ENCODE assay signal across 9 mouse cellular contexts in genomic region chr1:132851771-132852170, GRCm38 (mm10). TPM values are rescaled to one million over a fixed set of nuclear protein-coding genes. Genes with fewer than 3 reads are reported as not detected.
DNase-seq lines count a peak whose midpoint lies in the region; ATAC-seq and TF ChIP-seq lines count a peak whose summit lies in the region.
"Had no signal": no experiment of that assay in that cellular context is flagged by ENCODE, and none has a peak within 500 bp of the region (broad histone marks: within the 10 kb centered on the region; RNA-seq: fewer than 3 reads in every experiment).

No protein-coding gene starts in this region.

- no peak overlapping the region for H3K9ac ChIP-seq in forebrain, embryonic 15.5 days (replicated peaks)
- H3K9ac ChIP-seq in forebrain, embryonic 12.5 days, result no peak overlapping the region
- no peak overlapping the region for H3K9ac ChIP-seq in heart, embryonic 15.5 days
- H3K9ac ChIP-seq: liver, embryonic 14.5 days had no signal

- no peak for ATAC-seq in forebrain, embryonic 15.5 days (replicated peaks)
- no peak for ATAC-seq in forebrain, embryonic 12.5 days (ENCODE audit: low FRiP score)
- peak; percentile 78 for ATAC-seq in heart, embryonic 15.5 days (replicated peaks; ENCODE audit: insufficient number of reproducible peaks, insufficient read depth, low FRiP score, low read depth)
- ATAC-seq in megakaryocyte progenitor cell, adult 5-6 weeks (replicated peaks; ENCODE audit: poor library complexity), result no peak

- peak; percentile 24 for DNase-seq in ovary, postnatal 36 days (ENCODE audit: low spot score)
- DNase-seq in ovary, postnatal 10 days (ENCODE audit: low spot score), result no peak
- DNase-seq in neural tube, embryonic 10.5 days (ENCODE audit: extremely low spot score, low spot score), result no peak

- TF ChIP-seq CTCF in olfactory bulb, adult 2 months (IDR thresholded peaks at IDR 0.05; ENCODE audit: insufficient read depth, low read depth, low read length), result no peak

- peaks cover 17% of the 10 kb centered on the region for H3K4me1 ChIP-seq in forebrain, embryonic 15.5 days
- peaks cover 14% of the 10 kb centered on the region for H3K4me1 ChIP-seq in forebrain, embryonic 12.5 days
- peaks cover 41% of the 10 kb centered on the region for H3K4me1 ChIP-seq in heart, embryonic 15.5 days (replicated peaks)
- H3K4me1 ChIP-seq in olfactory bulb, adult 2 months (ENCODE audit: control insufficient read depth, insufficient read depth, low read length), result peaks cover 20% of the 10 kb centered on the region

- no peaks in the 10 kb centered on the region for H3K9me3 ChIP-seq in forebrain, embryonic 15.5 days
- H3K9me3 ChIP-seq in forebrain, embryonic 12.5 days, result peaks cover 11% of the 10 kb centered on the region; the same call in 1 of the 2 replicates
- H3K9me3 ChIP-seq in heart, embryonic 15.5 days (replicated peaks), result no peaks in the 10 kb centered on the region; the same call in 1 of the 2 replicates

- no peak overlapping the region for H3K4me3 ChIP-seq in forebrain, embryonic 15.5 days
- H3K4me3 ChIP-seq in forebrain, embryonic 12.5 days (replicated peaks), result no peak overlapping the region
- H3K4me3 ChIP-seq in heart, embryonic 15.5 days, result no peak overlapping the region
- H3K4me3 ChIP-seq in olfactory bulb, adult 2 months (ENCODE audit: insufficient read depth, low read depth, low read length), result no peak overlapping the region

- WGBS in forebrain, embryonic 15.5 days, result 28% methylated on average over 4 of the region's 4 CpGs
- WGBS in forebrain, embryonic 12.5 days, result 46% methylated on average over 4 of the region's 4 CpGs
- 29% methylated on average over 4 of the region's 4 CpGs for WGBS in heart, embryonic 15.5 days
- 32% methylated on average over 4 of the region's 4 CpGs for WGBS in olfactory bulb, adult 2 months

- no peak overlapping the region for H3K4me2 ChIP-seq in forebrain, embryonic 15.5 days (replicated peaks)
- no peak overlapping the region for H3K4me2 ChIP-seq in forebrain, embryonic 12.5 days
- no peak overlapping the region for H3K4me2 ChIP-seq in heart, embryonic 15.5 days

- H3K27me3 ChIP-seq in forebrain, embryonic 15.5 days, result no peaks in the 10 kb centered on the region
- H3K27me3 ChIP-seq in forebrain, embryonic 12.5 days, result no peaks in the 10 kb centered on the region
- H3K27me3 ChIP-seq in heart, embryonic 15.5 days, result no peaks in the 10 kb centered on the region

- TF ChIP-seq POLR2A in olfactory bulb, adult 2 months (IDR thresholded peaks at IDR 0.05; ENCODE audit: insufficient read depth, low read depth, low read length), result no peak

- no peaks in the 10 kb centered on the region for H3K36me3 ChIP-seq in forebrain, embryonic 15.5 days
- no peaks in the 10 kb centered on the region for H3K36me3 ChIP-seq in forebrain, embryonic 12.5 days (replicated peaks)
- no peaks in the 10 kb centered on the region for H3K36me3 ChIP-seq in heart, embryonic 15.5 days

- 0 out of 2 replicates have a peak overlapping the region, but pooled peaks have one; percentile 48 for H3K27ac ChIP-seq in forebrain, embryonic 15.5 days (replicated peaks)
- no peak overlapping the region for H3K27ac ChIP-seq in forebrain, embryonic 12.5 days
- peak overlapping the region; percentile 89 for H3K27ac ChIP-seq in heart, embryonic 15.5 days
- H3K27ac ChIP-seq in olfactory bulb, adult 2 months (ENCODE audit: insufficient read depth, low read depth, low read length), result peak overlapping the region; percentile 18; the same call in 1 of the 2 replicates
- H3K27ac ChIP-seq: liver, embryonic 14.5 days had no signal

RNA-seq across cellular contexts. Expression of gene Lrrn2, which starts 28.3 kb away (rescaled TPM):
- polyA plus RNA-seq in forebrain, embryonic 15.5 days (2015; fragmentation: Nextera tagmentation; extraction: Ambion mirVana), result 47.8 and 50.3 TPM in 2 replicates
- 17.9 and 19.8 TPM in 2 replicates for polyA plus RNA-seq in forebrain, embryonic 12.5 days (2016; fragmentation: Nextera tagmentation; extraction: Ambion mirVana)
- polyA plus RNA-seq in heart, embryonic 15.5 days (2015; fragmentation: Nextera tagmentation; extraction: Ambion mirVana), result 9.6 and 11.7 TPM in 2 replicates
- not detected in 2 replicates for polyA plus RNA-seq in olfactory bulb, adult 2 months (2012; ENCODE audit: insufficient read depth, insufficient read length, low replicate concordance, missing spikeins)
- total RNA-seq in megakaryocyte progenitor cell, adult 5-6 weeks (2015), result not detected in 2 replicates
- total RNA-seq in megakaryocyte progenitor cell, adult 5-6 weeks (2017), result not detected in 2 replicates

Comparison
In these comparisons a context has a peak if more than half of its experiments do, and no peak if none do; other contexts are left out.
1. RNA of gene Lrrn2, which starts 28.3 kb away (polyA plus RNA-seq): 47.8 to 50.3 TPM in forebrain, embryonic 15.5 days, 17.9 to 19.8 TPM in forebrain, embryonic 12.5 days and 9.6 to 11.7 TPM in heart, embryonic 15.5 days; not detected in olfactory bulb, adult 2 months; every median in the first group is over 10 times any median in the second.